Mouse (Mus musculus) liver, embryonic 14 days (tissue): ENCODE data around the gene Cldn22. TPM values are rescaled to one million over a fixed set of nuclear protein-coding genes. Genes with fewer than 3 reads are reported as not detected.

Experiments
- polyA plus RNA-seq: library from polyadenylated mRNA; depleted of rRNA; stranded (reverse); fragments of >200 nt; gene quantifications from 2 replicates; pipeline ENCODE4 v1.2.3, GENCODE M21; 2012; rRNA removed

Gene Cldn22
- not detected in 2 replicates for polyA plus RNA-seq

GRCm38 (mm10) chr8:47824182-47824581, at the start of gene Cldn22:
Cldn22 (plus strand) TSS chr8:47824482.

GRCm38 (mm10) chr8:47821843-47822242, 2.4 kb upstream of the Cldn22 start, which contains the start of gene Cldn24:
Cldn24 (plus strand) TSS chr8:47822143.

Other genes starting within 250 kb of the Cldn22 start
- 16.5 and 17.0 TPM in 2 replicates for gene Ing2, start 148.9 kb upstream of the Cldn22 start, polyA plus RNA-seq
- gene Cdkn2aip, start 110.5 kb upstream of the Cldn22 start, polyA plus RNA-seq, result 6.2 and 7.1 TPM in 2 replicates
- gene Cldn24, start 2.3 kb upstream of the Cldn22 start, polyA plus RNA-seq, result not detected in 2 replicates
- gene Wwc2, start 166.4 kb downstream of the Cldn22 start, polyA plus RNA-seq, result 0.89 and 1.0 TPM in 2 replicates